Mouse (Mus musculus) heart, embryonic 14.5 days (tissue): ENCODE data around the gene Sept6. TPM values are rescaled to one million over a fixed set of nuclear protein-coding genes. Genes with fewer than 3 reads are reported as not detected.

Experiments
- ATAC-seq: fragments of 200-750 bp; cut with Nextera tagmentation; 2 replicates; pipeline ENCODE4 v1.8.0; 2017; ENCODE audit warnings: low read depth, moderate TSS enrichment; ENCODE audit not compliant: insufficient number of reproducible peaks, insufficient read depth, low FRiP score
- H3K27ac ChIP-seq, 2 experiments: fragments of 200-500 bp in 1 of 2; fragments of 300-500 bp in 1 of 2; sonication (generic) in 1 of 2; replicated peaks in 1 of 2; 2 replicates each; pipeline ENCODE4 v1.5.1; 2012 to 2014; ENCODE audit warnings: low read depth in 2 of 2, low read length in 2 of 2, control low read depth in 1 of 2, mild to moderate bottlenecking in 1 of 2, mixed read lengths in 1 of 2; ENCODE audit not compliant: control insufficient read depth in 1 of 2, insufficient read depth in 1 of 2
- H3K27me3 ChIP-seq: fragments of 300-500 bp; sonication (generic); 2 replicates; pipeline ENCODE4 v1.6.1; 2014; ENCODE audit warnings: mild to moderate bottlenecking, low read length, control low read depth; ENCODE audit not compliant: control insufficient read depth, insufficient read depth
- H3K36me3 ChIP-seq: fragments of 300-500 bp; sonication (generic); 2 replicates; pipeline ENCODE4 v1.6.1; 2014; ENCODE audit warnings: mild to moderate bottlenecking, control low read depth, low read length, mixed read lengths; ENCODE audit not compliant: control insufficient read depth, insufficient read depth
- H3K4me1 ChIP-seq, 2 experiments: fragments of 200-500 bp in 1 of 2; fragments of 300-500 bp in 1 of 2; sonication (generic) in 1 of 2; 2 replicates each; pipeline ENCODE4 v1.6.1; 2012 to 2014; ENCODE audit warnings: low read length in 2 of 2, control low read depth in 1 of 2, mixed read lengths in 1 of 2; ENCODE audit not compliant: control insufficient read depth in 2 of 2, insufficient read depth in 2 of 2
- H3K4me2 ChIP-seq: fragments of 300-500 bp; sonication (generic); 2 replicates; pipeline ENCODE4 v1.6.1; 2014; ENCODE audit warnings: mild to moderate bottlenecking, low read length
- H3K4me3 ChIP-seq, 2 experiments: fragments of 200-500 bp in 1 of 2; fragments of 300-500 bp in 1 of 2; sonication (generic) in 1 of 2; 2 replicates each; pipeline ENCODE4 v1.5.1; 2012 to 2014; ENCODE audit warnings: low read length in 2 of 2, mild to moderate bottlenecking in 2 of 2, control low read depth in 1 of 2, low read depth in 1 of 2, moderate library complexity in 1 of 2; ENCODE audit not compliant: control insufficient read depth in 1 of 2, insufficient read depth in 1 of 2
- H3K9ac ChIP-seq: fragments of 300-500 bp; sonication (generic); 2 replicates; pipeline ENCODE4 v1.6.1; 2014; ENCODE audit warnings: mild to moderate bottlenecking, low read length
- H3K9me3 ChIP-seq: fragments of 300-500 bp; sonication (generic); 2 replicates; pipeline ENCODE4 v1.6.1; 2016; ENCODE audit warnings: low read length, control low read depth; ENCODE audit not compliant: control insufficient read depth
- WGBS: fragments of 180-500 bp; shearing (Covaris S2); extraction: QIAGEN DNeasy Blood & Tissue Kit; methylation state at CpG from one replicate; pipeline ENCODE4 v1.1.7; 2014; 5-methylcytosine and 5-hydroxymethylcytosine counted together
- polyA plus RNA-seq: library from polyadenylated mRNA; unstranded; fragments of >200 nt; fragmentation: Nextera tagmentation; extraction: Ambion mirVana; gene quantifications from 2 replicates; pipeline ENCODE4 v1.2.1, GENCODE M21; 2014

Gene Sept6
- 55.9 and 57.1 TPM in 2 replicates for polyA plus RNA-seq

DNA sequence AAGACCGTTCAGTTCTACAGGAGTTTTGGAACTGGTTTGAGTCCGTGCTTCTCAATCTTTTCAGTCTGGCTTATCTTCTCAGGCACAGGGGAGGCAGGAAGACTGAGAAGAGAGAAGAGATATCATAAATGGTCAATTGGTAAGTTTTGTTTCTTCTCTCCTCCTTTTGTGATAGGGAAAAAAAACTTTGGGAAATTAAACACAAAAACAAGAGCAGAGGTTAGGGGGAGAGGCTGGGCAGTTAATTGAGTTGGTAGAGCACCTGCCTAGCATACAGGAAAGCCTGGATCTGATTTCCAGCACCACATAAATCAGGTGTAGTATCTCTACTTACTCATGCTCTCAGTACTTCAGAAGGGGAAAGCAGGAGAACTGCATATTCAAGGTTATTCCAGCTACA is at the start of gene Sept6:
Gene Sept6, minus strand, starts transcription at position 101 of the 400 bp plus-strand sequence.
- Histone ChIP-seq H3K9me3 (no peaks in the 10 kb centered on the region), H3K4me1 (peaks cover 3% of the 10 kb centered on the region in 2 experiments; a peak in 2 of 4 replicates), H3K4me3 (no peak within 1 kb of the TSS), H3K27me3 (no peaks in the 10 kb centered on the region), H3K4me2 (no peak within 1 kb of the TSS), H3K36me3 (no peaks in the 10 kb centered on the region), H3K9ac (no peak within 1 kb of the TSS), H3K27ac (no peak within 1 kb of the TSS)
- ATAC-seq: no peak
- WGBS: 68% methylated on average over 2 of the region's 2 CpGs

DNA sequence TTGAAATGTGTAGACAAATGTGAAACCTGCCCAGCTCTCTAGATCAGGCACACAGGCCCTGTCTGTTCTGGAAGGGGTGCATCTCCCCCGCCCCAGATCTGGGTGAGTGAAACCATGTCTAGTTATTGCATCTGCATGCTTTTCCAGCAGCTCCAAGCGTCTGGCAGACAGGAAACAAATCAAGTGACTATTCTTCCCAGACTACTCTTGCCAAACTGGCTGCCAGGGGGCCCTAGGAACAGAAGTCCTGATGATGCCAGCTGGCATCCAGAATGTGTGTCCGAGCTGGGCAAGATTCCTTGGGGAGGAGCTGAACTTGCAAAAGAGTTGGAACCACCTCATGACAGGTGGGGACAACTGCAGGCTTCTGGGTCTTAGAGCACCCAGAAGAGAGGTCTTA is 36.8 kb upstream of the Sept6 start:
- Histone ChIP-seq H3K27me3 (no peaks in the 10 kb centered on the region), H3K4me1 (no peaks in the 10 kb centered on the region), H3K4me2 (no peak overlapping the region), H3K27ac (no peak overlapping the region), H3K36me3 (no peaks in the 10 kb centered on the region), H3K9ac (no peak overlapping the region), H3K9me3 (no peaks in the 10 kb centered on the region), H3K4me3 (no peak overlapping the region)
- WGBS: 45% methylated on average over 3 of the region's 3 CpGs
- ATAC-seq: no peak

DNA sequence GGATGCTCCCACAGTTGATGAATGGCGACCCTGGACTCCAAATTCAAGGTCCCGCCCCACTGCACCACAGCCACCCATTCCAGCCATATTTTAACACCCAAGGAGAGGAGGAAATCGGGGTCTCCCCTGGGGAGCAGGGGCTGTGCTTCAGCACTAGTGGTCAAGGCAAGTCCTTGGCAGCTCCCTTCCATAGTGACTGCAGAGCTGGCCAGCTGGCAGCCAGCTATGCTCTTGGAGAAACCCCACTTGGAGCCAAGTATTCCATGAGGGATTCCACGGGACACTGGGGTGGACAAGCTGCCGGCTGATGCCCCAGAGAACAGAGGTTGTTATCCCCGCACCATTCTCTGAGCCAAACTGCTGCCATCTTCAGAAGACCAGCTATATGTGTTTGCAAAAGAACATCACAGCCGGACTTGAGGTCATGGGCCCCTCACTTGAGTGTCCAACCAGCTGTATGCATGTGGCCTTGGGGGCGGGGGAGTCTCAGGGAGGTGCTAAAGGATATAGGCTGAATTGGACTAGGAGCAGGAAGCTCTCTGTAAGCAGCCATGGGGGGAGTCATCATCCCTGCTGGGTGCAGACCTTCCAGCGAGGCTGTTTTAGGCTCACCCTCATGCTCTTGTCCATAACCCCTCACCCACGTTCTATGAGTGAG is 32.2 kb upstream of the Sept6 start:
- H3K36me3 ChIP-seq: no peaks in the 10 kb centered on the region
- no peaks in the 10 kb centered on the region for H3K4me1 ChIP-seq
- no peaks in the 10 kb centered on the region for H3K9me3 ChIP-seq
- H3K4me2 ChIP-seq: no peak overlapping the region
- H3K4me3 ChIP-seq: no peak overlapping the region
- no peak overlapping the region for H3K27ac ChIP-seq
- H3K9ac ChIP-seq: no peak overlapping the region
- WGBS: 64% methylated on average over 10 of the region's 10 CpGs
- no peak for ATAC-seq
- no peaks in the 10 kb centered on the region for H3K27me3 ChIP-seq

DNA sequence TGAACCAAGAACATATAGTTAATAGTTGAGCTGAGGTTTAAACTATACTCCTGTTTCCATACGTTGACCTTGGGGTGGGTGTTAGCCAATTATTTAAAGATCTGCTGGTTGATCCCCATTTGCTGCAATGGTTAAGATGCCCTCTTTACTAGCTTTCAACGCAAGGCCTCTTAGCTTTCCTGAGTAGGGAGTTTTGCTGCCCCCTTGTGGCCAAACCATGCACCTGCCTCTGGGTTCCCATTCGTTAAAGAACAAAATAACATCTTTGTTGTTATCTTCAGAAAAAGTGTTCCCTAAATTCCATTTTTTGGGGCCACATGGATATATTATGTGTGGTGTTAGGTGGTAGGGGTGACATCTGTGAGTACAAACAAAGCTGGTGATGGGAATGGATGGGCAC is 31.1 kb upstream of the Sept6 start:
- H3K36me3 ChIP-seq: no peaks in the 10 kb centered on the region
- 16% methylated on average over 3 of the region's 3 CpGs for WGBS
- ATAC-seq: no peak
- H3K27ac ChIP-seq: no peak overlapping the region
- H3K4me1 ChIP-seq: no peaks in the 10 kb centered on the region
- no peak overlapping the region for H3K9ac ChIP-seq
- H3K4me3 ChIP-seq: no peak overlapping the region
- H3K27me3 ChIP-seq: no peaks in the 10 kb centered on the region
- no peaks in the 10 kb centered on the region for H3K9me3 ChIP-seq
- H3K4me2 ChIP-seq: no peak overlapping the region

DNA sequence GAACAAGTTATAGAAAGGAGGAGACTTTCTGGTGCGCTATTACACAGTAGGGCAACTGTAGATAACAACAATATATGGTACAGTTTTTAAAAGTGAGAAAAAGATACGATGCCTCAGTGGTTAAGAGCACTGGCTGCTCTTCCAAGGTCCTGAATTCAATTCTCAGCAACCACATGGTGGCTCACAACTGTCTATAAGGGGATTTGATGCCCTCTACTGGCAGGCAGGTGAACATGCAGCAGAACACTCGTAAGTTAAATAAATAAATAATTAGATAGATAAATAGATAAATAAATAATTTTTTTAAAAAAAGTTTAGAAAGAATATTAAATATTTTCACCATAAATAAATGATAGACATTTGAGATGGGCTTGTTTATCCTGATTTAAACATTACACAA is 27.5 kb upstream of the Sept6 start:
- no peak overlapping the region for H3K9ac ChIP-seq

DNA sequence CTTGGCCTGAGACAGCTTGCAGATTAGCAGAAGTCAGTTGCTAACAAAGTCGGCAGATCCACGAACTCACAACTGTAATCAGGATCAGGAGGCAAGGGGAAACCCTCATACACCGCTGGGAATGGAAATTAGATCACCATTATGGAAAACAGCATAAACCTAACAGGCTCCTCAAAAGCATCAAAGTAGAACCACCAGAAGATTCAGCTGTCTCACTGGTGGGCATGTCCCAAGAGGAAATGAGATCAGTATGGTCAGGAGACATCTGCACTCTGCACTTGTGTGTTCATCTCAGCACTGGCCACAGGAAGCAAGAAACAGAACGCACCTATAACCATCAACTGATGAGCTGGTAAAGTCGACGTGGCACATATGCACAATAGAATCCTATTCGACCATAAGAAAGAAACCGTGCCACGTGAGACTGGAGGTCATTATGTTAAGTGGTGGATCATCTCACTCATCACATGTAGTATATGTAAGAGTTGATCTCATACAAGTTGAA is 26.6 kb upstream of the Sept6 start:
- Histone ChIP-seq H3K4me3 (no peak overlapping the region), H3K36me3 (no peaks in the 10 kb centered on the region), H3K4me2 (no peak overlapping the region), H3K27ac (no peak overlapping the region), H3K27me3 (no peaks in the 10 kb centered on the region), H3K9me3 (no peaks in the 10 kb centered on the region), H3K4me1 (no peaks in the 10 kb centered on the region), H3K9ac (no peak overlapping the region)
- ATAC-seq: no peak
- WGBS: 85% methylated on average over 9 of the region's 9 CpGs

More for the DNA sequence above, 27.5 kb upstream of the Sept6 start:
- WGBS: 57% methylated on average over 3 of the region's 3 CpGs
- Histone ChIP-seq H3K36me3 (no peaks in the 10 kb centered on the region), H3K4me2 (no peak overlapping the region), H3K27me3 (no peaks in the 10 kb centered on the region), H3K4me3 (no peak overlapping the region), H3K9me3 (no peaks in the 10 kb centered on the region), H3K27ac (no peak overlapping the region), H3K4me1 (no peaks in the 10 kb centered on the region)
- no peak for ATAC-seq

DNA sequence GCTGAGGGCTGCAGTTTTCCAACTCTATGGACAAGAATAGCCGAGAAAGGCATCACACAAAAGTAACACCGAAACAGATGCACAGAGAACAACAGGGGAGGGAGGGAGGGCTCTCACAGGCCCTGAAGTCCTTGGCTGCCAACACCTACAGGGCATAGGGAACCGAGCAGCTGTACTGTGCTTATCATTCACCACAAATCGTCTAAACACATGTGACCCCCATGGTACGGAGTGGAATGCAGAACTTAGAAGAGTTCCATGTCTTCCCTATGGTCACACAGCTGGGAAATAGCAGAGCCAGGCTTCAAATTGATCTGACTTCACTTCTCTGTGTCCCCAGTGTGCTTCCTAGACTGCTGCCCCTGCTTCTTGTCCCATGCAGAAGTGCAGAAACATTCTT is 22.3 kb upstream of the Sept6 start:
- Histone ChIP-seq H3K4me2 (no peak overlapping the region), H3K27ac (no peak overlapping the region), H3K27me3 (no peaks in the 10 kb centered on the region), H3K9me3 (no peaks in the 10 kb centered on the region), H3K36me3 (no peaks in the 10 kb centered on the region), H3K9ac (no peak overlapping the region), H3K4me3 (no peak overlapping the region), H3K4me1 (no peaks in the 10 kb centered on the region)
- 44% methylated on average over 5 of the region's 5 CpGs for WGBS
- no peak for ATAC-seq

DNA sequence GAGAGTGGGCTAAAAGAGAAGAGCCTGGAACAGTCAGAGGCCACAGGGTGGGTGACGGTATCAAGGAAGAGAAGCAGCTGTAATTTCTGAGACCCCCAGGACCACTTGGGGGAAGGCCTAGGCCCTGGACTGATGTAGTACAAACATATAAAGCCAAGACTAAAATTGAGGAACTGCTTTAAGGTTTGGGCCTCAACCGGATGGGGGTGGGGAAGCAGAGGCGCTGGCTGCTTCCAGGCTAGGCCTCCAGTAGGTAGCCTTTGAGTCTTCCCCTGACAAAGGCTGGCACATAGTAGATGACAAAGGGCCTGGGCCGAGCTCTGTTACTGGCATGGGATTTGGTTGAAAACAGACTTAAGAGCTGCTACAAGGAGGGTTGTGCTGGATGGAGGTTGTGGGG is 555 bp downstream of the Sept6 start:
- 85% methylated on average over 4 of the region's 4 CpGs for WGBS
- Histone ChIP-seq H3K27ac (no peak overlapping the region), H3K27me3 (no peaks in the 10 kb centered on the region), H3K9me3 (no peaks in the 10 kb centered on the region), H3K4me2 (no peak overlapping the region), H3K36me3 (no peaks in the 10 kb centered on the region), H3K4me3 (no peak overlapping the region), H3K4me1 (peaks cover 3% of the 10 kb centered on the region in 2 experiments; a peak in 2 of 4 replicates), H3K9ac (no peak overlapping the region)
- no peak for ATAC-seq
